Mouse (Mus musculus) adrenal gland, adult 8-10 months (tissue): ENCODE measurements at regions not wholly inside any gene's neighbourhood (a gene's known extent, or its start where the extent isn't known, plus 50 kb on each side); places are given as distances from the start of the nearest gene placed in this dataset.

Source experiments
- DNase-seq: peaks from one replicate; pipeline ENCODE4 v3.0.0; 2022

DNA sequence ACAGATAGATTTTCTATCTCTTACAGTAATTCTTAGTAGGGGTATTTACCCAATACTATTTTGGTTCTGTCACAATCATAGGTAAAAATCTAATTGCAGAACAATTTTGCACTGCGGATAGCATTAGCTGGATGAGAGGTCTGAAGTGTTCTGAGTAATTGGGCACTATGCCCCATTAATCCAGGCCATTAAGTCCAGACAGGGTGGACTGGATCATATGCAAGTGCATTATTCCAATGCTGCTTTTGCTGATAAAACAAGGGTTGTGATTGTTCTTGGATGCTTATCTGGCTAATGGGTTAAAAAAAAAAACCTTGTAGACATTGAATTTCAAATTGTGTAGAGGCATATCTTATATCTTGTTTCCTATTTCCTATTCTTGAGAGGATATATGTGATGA is 1732.6 kb upstream of the Gm6569 start:
- no peak for DNase-seq

DNA sequence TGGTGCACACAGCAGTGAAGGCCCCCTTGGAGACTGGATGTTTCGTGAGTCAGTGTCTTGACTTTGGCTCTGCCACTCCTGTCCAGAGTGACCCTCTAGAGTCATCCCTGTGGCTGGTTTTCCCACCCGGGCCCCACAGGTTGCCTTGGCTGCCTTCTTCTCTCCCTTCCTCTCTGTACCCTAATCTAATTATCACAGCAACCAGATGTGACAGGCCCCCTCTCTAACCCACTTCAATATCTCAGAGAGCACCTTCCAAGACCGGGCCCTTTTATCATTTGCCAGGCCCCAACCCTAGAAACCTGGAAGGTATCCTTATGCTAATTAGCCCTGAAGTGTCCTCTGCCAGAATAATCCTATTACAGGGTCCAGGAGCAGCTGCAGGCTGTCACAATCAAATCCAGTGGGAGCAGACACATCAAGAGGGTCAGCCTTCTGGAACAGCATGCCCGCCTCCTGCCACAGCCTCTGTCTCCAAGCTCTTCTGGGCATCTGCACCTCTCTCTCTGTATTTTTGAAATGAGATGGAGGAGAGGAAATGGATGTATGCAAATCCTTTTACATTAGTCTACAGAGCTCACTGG is 1728.4 kb upstream of the Gm6569 start:
- no peak for DNase-seq

DNA sequence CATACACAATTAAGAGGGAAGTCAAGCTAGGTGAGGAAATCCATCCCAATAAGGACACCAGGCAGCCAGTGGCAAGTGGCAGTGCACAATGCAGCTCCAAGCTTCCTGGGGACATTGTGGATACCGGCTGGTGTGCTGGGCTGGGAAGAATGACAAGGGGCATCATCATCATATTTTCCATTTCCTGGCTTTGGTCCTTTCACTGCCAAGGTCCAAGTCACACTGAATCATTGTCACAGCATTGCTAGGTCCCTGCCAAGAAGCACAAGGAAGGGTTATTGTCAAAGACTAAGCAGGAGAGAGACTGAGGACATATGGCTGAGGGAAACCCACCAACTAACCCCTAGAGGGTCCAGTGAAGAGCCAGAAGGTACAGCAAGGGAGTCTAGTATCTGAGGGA is 1723.8 kb upstream of the Gm6569 start:
- no peak for DNase-seq

- no peak for DNase-seq
Measured at GRCm38 (mm10) chr15:72116772-72117171, 1717.6 kb upstream of the Gm6569 start.

DNA sequence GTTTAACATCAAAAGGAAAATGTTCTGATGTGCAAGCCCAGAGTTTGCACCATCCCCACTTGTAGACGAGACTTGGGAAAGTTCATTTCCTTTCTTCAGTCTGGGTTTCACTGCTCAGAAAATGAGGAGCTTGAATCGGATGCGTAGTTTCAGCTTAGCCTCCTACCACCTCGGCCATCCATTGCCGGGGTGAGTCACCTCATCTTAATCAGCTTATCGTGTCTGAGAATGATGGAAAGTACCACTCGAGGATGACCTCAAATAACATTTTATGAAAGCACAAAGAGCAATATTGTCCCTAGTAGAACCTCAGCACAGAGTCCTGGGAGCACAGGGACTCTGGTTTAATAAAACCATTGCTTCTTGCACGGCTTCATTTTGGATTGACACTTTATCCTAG is 1700.1 kb upstream of the Gm6569 start:
- DNase-seq, result no peak

- DNase-seq, result no peak
Measured at GRCm38 (mm10) chr15:72135992-72136617, 1698.3 kb upstream of the Gm6569 start.

DNA sequence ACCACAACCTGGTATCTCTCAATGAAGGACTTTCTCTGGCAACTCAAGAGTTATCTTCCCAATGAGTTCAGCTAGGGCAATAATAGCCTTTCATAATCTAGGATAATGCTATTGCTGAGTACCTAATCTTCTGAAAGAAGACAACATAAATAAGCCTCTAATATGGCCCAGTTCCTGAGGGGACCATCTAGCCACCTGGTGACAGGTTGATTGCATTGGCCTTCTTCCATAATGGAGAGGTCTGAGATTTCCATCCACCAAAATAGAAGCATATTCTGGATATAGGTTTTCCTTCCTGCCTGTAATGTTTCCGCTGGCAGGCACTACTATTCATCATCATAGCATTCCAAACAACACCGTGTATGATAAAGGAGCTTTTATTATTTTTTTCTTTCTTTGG is 1694.2 kb upstream of the Gm6569 start:
- no peak for DNase-seq

DNA sequence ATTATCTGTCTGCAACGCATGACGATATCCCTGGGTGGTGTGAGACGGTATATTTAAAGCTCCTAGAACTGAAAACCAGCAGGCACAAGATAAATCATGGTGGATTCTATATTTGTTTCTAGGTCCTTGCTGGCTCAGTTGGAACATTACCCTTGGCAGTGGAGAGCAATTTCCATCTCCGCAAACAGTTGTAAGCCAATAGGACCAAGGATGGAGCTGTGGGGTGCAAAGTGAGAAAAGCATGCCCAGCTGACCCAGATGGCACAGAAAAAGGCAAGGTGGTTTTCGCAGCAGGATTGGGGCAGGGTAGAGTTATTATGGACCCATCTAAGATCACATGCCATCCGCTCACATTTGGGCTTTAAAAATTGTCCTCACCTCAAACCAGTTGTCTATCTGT is 1683.8 kb upstream of the Gm6569 start:
- no peak for DNase-seq

GRCm38 (mm10) chr15:72158505-72158904 is 1675.9 kb upstream of the Gm6569 start:
- no peak for DNase-seq

GRCm38 (mm10) chr15:72200861-72201260 is 1633.5 kb upstream of the Gm6569 start:
- no peak for DNase-seq

DNA sequence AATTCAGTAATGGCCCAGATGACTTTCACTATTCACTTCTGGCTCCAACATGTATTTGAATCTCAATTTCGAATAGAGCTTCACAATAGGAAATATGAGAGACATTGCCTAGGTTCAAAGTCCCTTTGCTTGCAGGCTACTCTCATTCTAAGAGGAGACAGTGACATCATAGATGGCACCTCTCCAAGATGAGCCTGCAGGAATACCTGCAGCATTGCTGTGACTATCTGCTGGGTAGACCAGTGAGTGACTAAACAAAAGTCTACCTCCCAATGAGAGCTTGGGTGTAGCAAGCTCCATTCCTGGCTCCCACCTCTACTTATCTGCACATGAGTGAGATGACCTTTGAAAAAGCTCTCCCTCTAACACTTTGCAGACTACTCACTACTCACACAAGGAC is 1632.6 kb upstream of the Gm6569 start:
- no peak for DNase-seq

- DNase-seq, result no peak
Measured at GRCm38 (mm10) chr15:72205240-72205799, 1629.0 kb upstream of the Gm6569 start.

- peak; percentile 64 for DNase-seq
Measured at GRCm38 (mm10) chr15:72205950-72206349, 1628.4 kb upstream of the Gm6569 start.

GRCm38 (mm10) chr15:72207589-72207988 is 1626.8 kb upstream of the Gm6569 start:
- DNase-seq, result no peak

- peak; percentile 28 for DNase-seq
Measured at GRCm38 (mm10) chr15:72208076-72208475, 1626.3 kb upstream of the Gm6569 start.

DNA sequence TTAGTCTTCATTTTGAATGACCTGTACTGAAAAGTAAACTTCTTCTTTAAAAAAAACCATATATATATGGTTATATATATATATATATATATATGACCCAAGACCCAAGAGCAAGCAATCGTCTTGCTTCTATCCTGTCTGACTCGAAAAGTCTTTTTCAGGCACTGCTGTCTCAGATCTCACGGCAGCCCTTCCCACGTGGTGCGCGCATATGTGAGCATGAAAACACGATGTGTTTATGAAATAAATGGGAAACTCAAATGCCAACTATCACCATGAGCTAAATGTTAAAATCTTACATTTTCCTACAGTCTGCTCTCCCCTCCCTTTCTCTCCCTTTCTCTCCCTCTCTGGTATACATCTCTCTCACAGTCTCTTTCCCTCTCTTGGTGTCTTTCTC is 1625.4 kb upstream of the Gm6569 start:
- no peak for DNase-seq

- DNase-seq, result peak; percentile 18
Measured at GRCm38 (mm10) chr15:72217731-72218130, 1616.6 kb upstream of the Gm6569 start.

- DNase-seq, result no peak
Measured at GRCm38 (mm10) chr15:72219985-72220384, 1614.4 kb upstream of the Gm6569 start.

- no peak for DNase-seq
Measured at GRCm38 (mm10) chr15:72220786-72221185, 1613.6 kb upstream of the Gm6569 start.

DNA sequence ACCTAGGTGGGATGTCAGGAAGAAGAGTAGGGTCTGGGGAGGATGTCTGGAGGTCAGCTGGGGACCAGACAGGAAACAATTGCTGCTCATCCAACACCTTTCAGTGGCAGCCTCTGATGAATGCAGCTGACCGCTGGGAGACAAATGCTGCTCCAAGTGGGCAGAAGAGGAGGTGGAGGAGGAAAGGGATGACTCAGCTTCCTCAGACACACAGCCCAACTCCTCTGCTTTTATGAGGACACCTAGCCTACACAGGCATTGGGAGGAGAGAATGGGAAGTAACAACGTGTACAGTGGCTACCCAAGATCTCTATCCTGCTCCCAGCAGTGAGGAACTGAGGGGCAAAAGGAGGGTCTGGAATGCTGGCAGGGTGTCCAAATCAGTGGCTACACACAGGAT is 1602.0 kb upstream of the Gm6569 start:
- DNase-seq, result no peak

DNA sequence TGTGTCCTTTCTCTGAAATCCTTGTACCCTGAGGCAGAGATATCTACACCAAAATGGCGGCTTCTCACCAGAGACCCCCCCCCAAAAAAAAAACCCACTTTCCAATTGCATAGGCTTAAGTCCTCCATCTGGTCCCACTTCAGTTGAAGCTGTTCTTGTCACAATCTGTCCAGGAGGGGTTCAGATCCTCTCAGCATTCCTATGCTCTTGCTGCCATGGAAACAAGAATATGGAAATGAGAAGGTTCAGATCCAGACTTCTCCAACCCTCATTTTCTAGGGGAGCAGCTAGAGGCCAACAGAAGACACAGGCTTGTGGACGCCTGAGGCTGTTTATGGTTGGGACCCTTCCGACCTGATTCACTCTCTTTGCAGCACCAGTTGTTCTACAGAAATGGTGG is 1569.7 kb upstream of the Gm6569 start:
- no peak for DNase-seq

- no peak for DNase-seq
Measured at GRCm38 (mm10) chr15:72283846-72284245, 1550.5 kb upstream of the Gm6569 start.

- DNase-seq, result no peak
Measured at GRCm38 (mm10) chr15:72296648-72297047, 1537.7 kb upstream of the Gm6569 start.

GRCm38 (mm10) chr15:72312417-72312816 is 1521.9 kb upstream of the Gm6569 start:
- DNase-seq, result no peak

DNA sequence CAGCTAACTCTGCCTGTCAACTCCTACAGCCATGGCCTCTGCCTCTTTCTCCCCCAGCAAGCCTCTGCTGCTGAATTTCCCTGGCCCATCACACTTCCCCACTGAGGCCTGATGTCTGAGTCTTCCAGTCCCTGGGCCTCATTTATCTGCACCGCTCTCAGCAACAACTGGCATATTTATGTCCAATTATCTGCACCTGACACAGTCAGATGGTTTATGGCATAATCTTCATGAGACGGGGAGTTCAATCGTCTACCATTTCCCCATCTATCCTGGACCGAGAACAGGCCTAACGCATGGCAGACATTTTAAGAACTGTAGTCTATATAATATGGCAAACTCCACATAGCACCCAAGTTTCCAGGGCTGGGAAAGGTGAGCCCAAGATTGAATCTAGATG is 1512.8 kb upstream of the Gm6569 start:
- no peak for DNase-seq
